Mouse (Mus musculus): Measurements from ENCODE around the gene Plch2.

Gene Plch2

DNA sequence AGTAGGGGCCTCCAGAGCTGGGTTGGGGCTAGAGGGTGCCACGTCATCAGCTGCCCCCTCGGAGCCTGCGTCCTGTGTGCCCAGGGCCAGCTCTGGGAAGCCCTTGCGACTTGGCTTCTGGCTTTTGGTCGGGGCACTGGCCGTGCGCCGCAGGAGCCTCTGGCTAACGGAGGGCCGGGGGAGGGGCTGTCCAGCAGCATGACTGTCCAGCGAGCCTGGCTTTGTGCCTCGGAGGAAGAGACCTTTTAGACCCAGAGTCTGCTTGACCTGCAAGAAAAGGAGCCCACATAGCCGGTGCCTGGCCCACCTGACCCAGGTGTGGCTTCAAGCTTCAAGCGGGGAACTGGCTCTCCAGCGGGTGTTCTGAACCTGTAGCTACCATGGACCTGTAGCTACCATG lies 69.8 kb downstream of the Plch2 start:
- DNase-seq (ENCODE audit: low read depth): no peak

DNA sequence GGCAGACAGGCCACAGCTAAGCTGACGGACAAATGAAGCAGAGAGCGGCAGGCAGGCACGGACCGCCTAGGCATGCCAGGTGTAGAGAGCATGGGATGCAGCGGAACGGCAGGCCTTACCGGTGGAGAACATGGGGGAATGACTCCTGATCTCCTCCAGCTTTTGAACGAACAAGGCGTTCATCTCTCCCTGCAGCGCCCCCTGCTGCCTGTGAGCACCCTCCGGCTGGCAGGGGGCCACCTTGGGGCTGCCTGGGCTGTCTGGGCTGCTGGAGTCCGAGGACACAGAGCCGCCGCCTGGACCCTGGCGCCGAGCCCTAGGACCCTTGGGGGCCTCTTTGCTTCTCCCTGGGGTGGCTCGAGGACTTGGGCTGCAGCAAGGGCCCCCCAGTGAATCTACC lies 70.5 kb downstream of the Plch2 start:
- no peak for DNase-seq (ENCODE audit: low read depth)

DNA sequence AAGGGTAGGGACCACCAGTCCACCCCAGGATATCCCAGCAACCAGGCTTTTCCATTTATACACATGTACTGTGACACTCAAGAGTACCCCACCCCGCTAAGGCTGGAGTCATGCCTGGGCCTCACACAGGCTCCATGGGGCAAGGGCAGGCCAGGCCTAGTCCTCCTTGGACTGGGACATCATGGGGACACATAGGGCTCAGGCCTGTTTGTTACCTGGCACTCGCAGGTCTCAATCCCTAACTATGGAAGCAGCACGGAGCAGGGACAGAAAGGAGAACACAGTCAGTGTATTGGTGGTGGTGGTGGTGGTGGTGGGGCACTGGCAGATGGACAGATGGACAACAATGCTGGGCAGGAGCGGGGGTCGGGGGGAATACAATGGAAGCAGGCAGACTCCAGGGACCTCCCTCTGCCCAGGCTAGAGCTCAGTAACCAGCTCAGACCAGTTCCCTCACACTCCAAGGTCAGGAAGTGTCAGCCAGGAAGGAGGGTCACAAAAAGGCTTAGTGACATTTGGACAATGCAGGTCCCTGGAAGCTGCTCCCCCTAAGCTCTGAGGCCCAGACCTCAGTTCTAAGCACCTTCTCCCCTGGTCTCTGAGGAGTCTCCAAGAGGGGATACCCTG lies 71.3 kb downstream of the Plch2 start:
- no peak for DNase-seq (ENCODE audit: low read depth)

DNA sequence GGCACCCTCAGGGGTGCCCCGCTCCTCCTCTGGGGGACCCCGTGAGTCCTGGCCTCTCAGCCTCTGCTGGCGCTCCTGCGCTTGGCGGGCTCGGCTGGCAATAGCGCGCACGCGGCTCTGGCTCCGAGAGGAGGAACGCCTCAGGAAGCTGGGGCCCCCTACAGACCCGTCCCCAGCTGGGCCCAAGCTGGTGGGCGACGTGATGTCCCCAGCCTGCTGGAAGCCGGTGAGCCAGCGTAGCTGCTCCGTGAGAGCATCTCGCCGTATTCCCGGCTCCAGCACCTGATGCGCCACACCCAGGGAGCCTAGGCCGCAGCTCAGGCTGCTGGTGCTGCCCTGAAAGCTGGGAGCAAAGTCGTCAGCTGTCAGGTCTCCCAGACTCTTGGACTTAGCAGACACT lies 72.8 kb downstream of the Plch2 start:
- DNase-seq (ENCODE audit: low read depth): no peak

DNA sequence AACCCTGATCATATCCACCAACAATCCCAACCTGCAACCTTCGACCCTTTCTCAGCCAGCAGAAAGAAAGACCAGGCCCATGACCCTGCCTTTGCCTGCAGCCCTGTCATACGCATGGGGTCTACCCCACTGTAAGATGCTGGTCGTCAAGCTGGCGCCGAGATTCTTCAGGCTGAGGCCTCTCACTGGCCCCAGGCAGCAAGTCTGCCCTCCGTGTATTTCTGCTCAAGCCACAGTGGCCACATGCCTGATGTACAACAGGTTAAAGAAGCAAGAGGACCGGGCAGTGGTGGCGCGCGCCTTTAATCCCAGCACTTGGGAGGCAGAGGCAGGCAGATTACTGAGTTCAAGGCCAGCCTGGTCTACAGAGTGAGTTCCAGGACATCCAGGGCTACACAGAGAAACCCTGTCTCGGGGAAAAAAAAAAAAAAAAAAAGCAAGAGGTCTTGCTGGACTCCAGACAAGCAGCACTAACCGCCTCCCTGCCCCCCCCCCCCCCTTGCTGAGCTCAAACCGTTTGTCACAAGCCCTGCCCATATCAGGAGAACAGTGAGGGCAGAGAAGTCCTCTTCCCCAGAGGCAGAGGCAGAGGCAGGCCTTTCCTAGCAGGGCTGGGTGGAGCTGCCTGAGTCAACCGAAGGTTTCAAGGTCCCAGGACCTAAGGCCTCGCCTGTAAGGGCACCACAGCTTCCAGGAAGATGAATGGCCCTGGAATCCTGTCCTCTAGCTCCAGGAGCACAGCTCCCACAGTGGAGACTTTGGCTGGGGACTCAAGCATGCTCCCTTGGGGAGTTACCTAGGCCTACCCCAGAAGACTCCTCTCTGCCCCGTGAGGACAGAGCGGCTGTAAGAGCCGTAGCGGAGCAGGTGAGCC lies 74.1 kb downstream of the Plch2 start:
- no peak for DNase-seq (ENCODE audit: low read depth)

DNA sequence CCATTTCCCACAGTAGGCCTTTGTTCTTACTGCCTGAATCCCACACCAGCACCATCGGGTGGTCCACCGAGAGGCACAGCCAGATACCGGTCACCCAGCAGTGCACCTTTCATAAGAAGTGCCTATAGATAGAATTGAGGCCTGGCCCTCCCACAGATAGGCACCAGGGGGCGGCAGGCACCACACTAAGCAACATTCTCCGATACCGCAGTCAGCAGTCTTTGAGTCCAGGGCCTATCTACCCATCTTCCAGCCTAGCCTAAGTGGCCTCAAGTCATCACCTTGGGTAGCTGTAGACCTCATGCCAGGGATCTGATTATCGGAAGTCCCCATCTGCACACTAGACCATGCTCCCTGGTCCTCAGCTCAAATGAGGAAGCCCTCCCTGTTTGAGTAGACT lies 75.1 kb downstream of the Plch2 start:
- no peak for DNase-seq (ENCODE audit: low read depth)

DNA sequence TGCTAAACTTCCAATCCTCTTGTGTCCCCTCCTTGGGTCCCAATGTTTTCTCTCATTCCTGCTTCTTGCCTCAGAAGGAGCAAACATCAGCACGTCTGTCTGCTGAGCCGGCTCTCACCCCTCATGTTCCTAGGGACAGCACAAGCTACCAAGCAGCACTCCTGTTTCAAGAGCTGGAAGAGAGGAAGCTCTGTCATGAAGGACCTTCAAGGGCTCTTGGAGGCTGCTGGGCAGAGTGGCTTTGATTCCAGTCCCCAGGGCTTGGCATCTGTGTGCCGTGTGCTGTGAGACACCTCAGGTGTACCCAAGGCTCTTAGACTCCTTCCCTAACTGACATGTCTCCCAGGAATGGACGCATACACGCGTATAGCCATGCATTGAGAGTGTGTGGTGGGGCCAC lies 75.5 kb downstream of the Plch2 start:
- no peak for DNase-seq (ENCODE audit: low read depth)

DNA sequence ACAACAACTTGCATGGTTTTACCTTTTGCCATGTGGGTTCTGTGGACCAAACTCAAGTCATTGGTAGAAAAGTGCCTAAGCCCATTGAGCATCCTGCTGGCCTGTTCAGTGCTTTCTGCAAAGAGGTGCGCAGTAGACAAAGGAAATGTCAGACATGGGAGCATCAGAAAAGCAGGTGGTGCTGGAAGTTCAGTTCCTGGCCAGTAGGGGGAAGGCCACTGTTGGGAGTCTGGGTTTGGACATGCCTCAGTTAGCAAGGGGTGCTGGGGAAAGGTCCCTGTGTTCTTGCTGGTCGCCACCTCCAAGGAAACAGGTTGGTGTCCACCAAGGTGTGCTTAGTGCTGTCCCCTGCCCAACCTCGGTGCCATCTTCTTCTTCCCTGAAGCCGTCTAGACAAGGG lies 76.5 kb downstream of the Plch2 start:
- no peak for DNase-seq (ENCODE audit: low read depth)

DNA sequence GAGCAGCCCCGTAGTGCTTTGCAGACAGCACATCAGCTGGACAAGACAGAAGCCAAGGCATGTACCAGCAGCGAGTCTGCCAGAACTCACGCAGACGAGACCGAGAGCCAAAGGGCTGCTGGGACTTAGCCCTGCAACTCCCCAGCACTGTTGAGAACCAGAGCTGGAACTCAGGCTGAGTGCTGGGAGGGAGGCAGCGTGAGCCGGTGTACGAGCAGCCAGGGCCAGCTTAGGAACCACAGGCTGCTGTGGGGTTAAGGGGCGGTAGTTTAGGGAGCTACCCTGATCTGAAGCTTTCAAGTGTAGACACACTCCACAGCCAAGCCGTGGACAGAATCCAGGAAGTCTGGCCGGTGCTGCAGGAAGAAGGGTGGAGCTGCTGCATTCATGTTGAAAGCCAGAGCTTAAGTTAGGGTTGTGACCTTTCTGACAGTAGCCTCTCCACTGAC lies 82.4 kb downstream of the Plch2 start:
- DNase-seq (ENCODE audit: low read depth): no peak

DNA sequence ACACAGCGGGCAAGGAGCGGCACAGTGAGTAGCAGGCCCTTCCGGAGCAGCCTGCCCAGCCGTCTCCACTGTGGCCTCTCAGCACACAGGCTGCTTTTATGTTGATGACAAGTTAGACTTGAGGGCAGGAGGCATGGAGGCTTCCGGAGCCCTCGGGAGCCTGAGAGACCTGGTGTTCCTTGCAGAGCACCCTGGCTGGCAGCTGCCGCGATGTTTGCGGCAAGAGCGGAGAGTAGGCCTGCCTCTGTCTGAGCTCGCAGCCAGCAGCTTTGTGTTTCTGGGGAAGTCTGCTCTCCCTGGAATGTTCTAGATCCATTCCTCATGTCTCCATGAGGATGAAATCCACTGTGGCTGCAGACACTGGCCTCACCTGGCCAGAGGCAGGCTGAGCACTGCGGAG lies 84.0 kb downstream of the Plch2 start:
- DNase-seq (ENCODE audit: low read depth): no peak

DNA sequence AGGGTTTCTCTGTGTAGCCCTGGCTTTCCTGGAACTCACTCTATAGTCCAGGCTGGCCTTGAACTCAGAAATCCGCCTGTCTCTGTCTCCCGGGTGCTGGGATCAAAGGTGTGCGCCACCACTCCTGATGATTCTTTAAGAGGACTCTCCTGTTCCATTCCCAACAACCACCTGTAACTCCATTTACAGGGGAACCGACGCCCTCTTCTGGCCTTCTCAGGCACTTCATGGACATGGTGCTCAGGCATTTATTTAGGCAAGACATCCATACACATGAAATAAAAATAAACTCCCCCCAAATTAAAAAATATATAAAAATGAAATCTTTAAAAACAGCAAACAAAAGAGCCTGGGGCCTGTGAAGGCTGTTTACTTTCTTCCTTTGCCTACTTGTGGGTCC lies 89.4 kb downstream of the Plch2 start:
- no peak for DNase-seq (ENCODE audit: low read depth)

DNA sequence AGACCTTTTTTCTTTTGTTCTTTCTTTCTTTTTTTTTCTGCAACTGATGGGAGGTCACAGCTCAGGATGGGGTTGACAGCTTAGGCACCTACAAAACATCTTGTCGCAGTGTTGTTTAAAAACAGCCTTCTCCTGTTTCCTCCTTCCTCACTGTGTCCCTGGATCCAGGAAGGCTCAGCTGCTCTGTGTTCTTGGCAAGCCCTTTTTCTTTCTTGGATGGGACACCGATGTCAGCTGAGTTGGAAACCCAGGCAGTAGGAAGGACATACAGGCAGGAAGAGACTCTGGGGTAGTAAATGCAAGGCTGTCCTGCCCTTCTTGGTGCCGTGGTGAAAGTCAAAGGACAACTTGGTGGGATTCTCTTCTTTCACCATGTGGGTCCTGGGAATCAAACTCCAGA lies 90.7 kb downstream of the Plch2 start:
- no peak for DNase-seq (ENCODE audit: low read depth)

DNA sequence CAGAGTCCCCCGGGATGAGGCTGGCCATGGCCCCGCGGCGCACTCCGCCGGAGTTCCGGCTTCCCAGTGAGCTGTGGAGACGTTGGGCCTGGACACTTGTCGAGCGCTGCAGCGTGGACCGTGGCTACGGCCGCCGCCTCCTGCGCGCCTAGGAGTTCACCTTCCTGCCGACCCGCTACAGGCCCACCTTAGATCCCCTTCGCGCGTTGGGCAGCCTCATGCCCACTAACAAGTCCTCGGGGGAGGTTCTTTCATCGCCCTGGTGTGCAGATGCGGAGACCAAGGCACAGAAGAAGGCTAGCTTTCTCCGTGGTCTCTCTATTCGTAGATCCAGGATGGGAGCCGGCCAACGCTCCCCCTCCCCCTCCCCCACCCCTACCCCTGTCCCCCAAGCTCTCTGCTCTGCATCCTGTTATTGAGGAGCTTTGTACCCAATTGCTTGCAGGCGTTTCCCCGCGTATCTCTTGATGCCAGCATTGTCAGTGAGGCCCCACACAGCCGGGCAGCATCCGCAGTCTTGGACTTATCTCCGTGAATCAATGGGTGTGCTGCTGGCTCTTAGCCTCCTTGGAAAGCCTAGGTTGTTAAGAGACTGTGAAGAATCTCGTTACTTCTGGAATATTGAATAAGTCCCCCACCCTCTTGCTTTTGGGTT lies 91.9 kb downstream of the Plch2 start:
- DNase-seq (ENCODE audit: low read depth): peak; percentile 80

DNA sequence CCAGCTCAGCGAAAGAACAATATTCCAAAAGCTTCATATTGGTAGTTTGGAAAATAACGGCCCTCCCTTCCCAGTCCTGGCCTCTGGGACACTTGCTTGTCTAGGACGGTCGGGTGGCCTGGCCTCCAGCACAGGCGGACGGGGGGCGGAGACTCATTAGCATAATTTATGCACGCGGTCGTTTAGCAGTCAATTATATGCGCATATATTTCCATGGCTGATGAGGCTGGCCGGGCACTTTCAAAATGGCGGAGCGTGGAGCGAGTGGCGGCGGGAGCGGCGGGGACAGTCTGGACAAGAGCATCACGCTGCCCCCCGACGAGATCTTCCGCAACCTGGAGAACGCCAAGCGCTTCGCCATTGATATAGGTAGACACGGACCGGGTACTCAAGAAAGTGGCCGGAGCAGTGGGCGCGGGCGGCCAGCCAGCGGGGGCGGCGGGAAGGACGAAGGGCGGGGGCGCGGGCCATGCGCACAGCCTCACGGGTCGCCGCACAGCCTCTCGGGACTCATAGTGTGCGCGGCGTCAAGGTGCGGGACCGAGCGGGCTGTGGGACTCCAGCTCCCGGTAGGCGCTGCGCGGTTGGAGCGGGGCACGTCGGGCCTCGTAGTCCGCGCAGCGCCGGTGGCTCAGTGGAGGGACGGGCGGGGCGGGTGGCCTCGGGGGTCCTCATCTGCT lies 92.5 kb downstream of the Plch2 start, which contains the start of gene Pank4:
Gene Pank4 (plus strand): TSS at position 223 of the 680 bp plus-strand sequence.
- DNase-seq (ENCODE audit: low read depth): peak; percentile 89

DNA sequence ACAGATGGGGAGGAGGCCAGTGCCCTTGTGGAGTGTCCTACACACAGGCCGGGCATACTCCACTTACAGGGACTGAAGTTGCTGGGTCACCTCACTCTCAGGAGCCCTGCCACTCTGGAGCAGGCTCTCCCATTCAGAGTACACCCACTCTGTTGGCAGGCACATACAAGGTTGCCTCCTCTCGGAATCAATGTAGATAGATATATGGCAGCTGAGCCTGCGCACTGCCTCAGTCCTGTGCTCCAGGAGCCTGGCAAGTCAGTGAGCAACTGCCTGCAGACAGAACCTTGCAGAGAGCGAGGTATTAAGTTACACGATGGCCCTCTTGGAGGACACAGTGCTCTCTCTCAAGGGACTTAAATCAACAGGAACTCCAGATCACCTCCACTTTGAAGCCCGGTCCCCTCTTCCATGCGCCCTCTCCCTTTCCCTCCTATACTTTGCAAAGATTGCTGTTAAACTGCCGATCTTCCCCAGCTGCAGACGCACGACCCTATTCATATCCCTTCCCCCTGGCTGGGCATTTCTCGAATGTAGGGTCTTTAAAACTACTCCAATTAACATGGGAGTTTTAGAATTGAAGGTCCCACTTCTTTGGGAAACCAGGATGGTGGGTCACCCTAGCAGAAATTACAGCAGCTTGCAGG lies 93.3 kb downstream of the Plch2 start:
- no peak for DNase-seq (ENCODE audit: low read depth)

DNA sequence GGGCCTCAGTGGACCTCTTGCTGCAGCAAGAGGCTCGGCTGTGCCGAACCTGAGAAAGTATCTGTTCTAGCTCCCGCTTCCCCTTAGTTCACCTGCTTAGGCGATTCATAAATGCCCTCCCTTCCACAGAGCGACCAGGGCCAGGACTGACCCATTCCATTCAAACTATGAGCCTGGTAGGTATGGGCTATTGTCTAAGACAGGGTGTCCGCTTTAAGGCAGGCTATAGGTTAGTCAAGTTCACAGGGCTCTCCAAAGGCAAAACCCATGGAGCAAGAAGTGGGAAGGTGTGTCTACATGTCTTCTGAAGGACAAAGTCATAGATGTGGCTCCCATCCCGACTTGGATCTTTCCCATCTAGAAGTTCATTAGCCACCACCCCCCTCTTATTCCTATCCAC lies 93.9 kb downstream of the Plch2 start:
- DNase-seq (ENCODE audit: low read depth): no peak

DNA sequence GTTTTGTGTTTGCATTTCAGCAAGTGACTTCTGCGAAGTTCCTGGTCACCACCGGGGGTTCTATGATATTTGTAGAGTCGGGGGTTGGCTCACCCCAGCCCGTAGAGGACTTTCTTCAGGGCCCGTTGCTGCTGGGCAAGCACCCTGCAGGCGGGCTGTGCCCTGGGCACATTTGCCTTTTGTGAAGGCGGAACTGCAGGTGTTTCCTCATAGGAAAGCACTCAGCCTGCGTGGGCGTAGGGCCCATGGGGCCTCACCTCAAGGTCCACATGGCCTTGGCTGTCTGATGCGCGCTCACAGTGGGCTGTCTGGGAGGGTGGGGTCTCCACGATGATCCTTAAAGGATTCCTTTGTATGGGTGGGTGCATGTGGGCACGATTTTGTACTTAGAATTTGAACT lies 94.7 kb downstream of the Plch2 start:
- no peak for DNase-seq (ENCODE audit: low read depth)

DNA sequence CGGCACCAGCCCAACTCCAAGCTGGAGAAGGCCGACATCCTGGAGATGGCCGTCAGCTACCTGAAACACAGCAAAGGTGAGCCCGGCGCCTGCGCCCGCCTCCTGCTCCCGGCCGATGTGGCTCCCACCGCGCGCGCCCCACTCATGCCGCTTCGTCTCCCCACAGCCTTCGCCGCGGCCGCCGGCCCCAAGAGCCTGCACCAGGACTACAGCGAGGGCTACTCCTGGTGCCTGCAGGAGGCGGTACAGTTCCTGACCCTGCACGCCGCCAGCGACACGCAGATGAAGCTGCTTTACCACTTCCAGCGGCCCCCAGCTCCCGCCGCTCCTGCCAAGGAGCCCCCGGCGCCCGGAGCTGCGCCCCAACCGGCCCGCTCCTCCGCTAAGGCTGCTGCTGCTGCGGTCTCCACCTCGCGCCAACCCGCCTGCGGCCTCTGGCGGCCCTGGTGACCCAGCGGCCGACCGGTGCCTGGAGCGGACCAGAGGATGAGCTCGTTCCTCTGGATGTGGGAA lies 95.3 kb downstream of the Plch2 start:
- no peak for DNase-seq (ENCODE audit: low read depth)

DNA sequence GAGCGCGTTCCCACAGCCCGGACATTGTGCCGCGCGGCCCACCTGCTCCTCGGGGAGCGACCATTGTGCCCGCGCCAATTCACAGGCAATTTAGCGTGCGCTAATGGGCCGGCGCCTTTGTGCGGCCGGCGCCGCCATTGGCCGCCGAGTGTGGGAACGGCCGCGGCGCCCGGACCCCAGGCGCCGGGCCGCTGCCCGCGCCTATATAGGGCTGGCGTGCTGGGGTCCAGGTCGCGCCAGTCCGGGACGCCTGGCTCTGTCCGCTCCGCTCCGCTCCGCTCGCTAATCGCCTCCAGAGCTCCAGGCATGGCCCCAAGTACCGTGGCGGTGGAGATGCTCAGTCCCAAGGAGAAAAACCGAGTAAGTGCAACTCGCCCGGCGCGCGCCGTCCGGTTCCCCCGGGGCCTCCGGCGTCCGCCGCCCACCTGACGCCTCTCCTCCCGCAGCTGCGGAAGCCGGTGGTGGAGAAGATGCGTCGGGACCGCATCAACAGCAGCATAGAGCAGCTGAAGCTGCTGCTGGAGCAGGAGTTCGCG lies 95.8 kb downstream of the Plch2 start, which contains the start of gene Hes5:
Gene Hes5 (plus strand): TSS at position 234 of the 536 bp plus-strand sequence.
- DNase-seq (ENCODE audit: low read depth): no peak

DNA sequence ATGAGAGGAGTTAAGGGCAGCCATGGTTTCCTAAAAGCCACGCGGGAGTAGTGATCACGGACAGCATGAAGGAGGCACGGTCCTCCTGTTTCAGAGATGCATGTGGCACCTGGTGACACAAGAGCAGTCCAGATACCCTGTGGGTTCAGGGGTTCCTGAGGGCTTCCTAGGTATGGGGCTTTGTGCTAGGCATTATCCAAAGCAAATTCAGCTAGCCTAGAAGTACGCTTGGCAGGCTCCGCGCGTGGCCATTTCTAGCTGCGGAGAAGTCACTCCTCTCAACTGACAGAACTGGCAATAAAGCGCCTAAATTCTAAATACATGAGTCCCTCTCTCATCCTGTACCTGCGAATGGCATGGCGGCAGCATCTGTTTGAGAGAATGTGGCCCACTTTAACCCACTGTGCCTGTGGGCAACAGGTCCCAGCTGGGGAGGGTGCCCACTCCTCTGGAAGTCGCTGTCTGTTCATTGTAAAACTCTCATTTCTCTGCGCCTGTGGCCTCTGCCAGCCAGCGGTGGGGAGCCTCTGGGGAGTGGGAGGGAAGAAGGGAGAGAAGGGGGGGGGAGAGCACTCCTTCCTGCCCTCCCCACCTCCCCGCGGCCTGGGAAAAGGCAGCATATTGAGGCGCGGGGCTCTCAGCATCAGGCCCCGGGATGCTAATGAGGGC lies 96.4 kb downstream of the Plch2 start:
- no peak for DNase-seq (ENCODE audit: low read depth)

DNA sequence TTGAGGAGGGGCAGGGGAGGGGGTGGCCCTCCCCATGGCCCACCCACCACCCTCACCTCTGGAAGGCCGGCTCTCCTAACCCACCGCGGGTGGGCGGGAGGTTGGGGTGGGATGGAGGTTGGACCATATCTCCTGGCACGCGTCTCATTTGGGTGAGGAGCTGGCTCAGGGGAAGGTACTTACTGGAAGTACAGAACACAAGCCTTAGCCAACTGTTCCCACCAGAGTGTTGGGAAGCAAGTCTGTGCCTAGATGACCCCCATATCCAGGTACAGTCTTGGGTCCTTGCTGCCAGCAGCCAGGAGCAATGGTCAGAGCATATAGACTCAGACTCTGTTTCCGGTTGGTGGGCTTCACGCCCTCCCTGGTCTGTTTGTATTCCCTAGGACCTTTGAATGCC lies 98.0 kb downstream of the Plch2 start:
- DNase-seq (ENCODE audit: low read depth): no peak
